Mouse (Mus musculus) midbrain, embryonic 10.5 days (tissue): ENCODE data around the gene Snx29. TPM values are rescaled to one million over a fixed set of nuclear protein-coding genes. Genes with fewer than 3 reads are reported as not detected.
A peak's percentile ranks its signal among the peaks of the same experiment; 100 is the strongest.
"Not testable (repeated sequence)": the region's sequence is repeated elsewhere in the genome, so short reads cannot be mapped to it uniquely, and the experiment has no call there.

Experiments
- DNase-seq: peaks from one replicate; pipeline ENCODE4 v3.0.0-alpha.2; 2017; ENCODE audit warnings: low spot score
- H3K27ac ChIP-seq: fragments of 300-500 bp; sonication (generic); replicated peaks from 2 replicates; pipeline ENCODE4 v1.5.1; 2016; ENCODE audit warnings: mild to moderate bottlenecking
- H3K27me3 ChIP-seq: fragments of 300-500 bp; sonication (generic); 2 replicates; pipeline ENCODE4 v1.6.1; 2016; ENCODE audit warnings: low read depth, mild to moderate bottlenecking; ENCODE audit not compliant: poor library complexity, severe bottlenecking
- H3K36me3 ChIP-seq: fragments of 300-500 bp; sonication (generic); 2 replicates; pipeline ENCODE4 v1.6.1; 2016; ENCODE audit warnings: mild to moderate bottlenecking, moderate library complexity
- H3K4me1 ChIP-seq: fragments of 300-500 bp; sonication (generic); 2 replicates; pipeline ENCODE4 v1.6.1; 2016
- H3K4me3 ChIP-seq: fragments of 300-500 bp; sonication (generic); 2 replicates; pipeline ENCODE4 v1.5.1; 2016; ENCODE audit warnings: mild to moderate bottlenecking, moderate library complexity
- H3K9me3 ChIP-seq: fragments of 300-500 bp; sonication (generic); replicated peaks from 2 replicates; pipeline ENCODE4 v1.6.1; 2016; ENCODE audit warnings: mild to moderate bottlenecking
- WGBS: fragments of 180-500 bp; shearing (Covaris S2); methylation state at CpG from one replicate; pipeline ENCODE4 v1.1.7; 2016; 5-methylcytosine and 5-hydroxymethylcytosine counted together
- polyA plus RNA-seq: library from polyadenylated mRNA; unstranded; fragments of >200 nt; fragmentation: Nextera tagmentation; extraction: Ambion mirVana; gene quantifications from 2 replicates; pipeline ENCODE4 v1.2.1, GENCODE M21; 2016

Snx29 gene
- 9.7 and 12.9 TPM in 2 replicates for polyA plus RNA-seq

DNA sequence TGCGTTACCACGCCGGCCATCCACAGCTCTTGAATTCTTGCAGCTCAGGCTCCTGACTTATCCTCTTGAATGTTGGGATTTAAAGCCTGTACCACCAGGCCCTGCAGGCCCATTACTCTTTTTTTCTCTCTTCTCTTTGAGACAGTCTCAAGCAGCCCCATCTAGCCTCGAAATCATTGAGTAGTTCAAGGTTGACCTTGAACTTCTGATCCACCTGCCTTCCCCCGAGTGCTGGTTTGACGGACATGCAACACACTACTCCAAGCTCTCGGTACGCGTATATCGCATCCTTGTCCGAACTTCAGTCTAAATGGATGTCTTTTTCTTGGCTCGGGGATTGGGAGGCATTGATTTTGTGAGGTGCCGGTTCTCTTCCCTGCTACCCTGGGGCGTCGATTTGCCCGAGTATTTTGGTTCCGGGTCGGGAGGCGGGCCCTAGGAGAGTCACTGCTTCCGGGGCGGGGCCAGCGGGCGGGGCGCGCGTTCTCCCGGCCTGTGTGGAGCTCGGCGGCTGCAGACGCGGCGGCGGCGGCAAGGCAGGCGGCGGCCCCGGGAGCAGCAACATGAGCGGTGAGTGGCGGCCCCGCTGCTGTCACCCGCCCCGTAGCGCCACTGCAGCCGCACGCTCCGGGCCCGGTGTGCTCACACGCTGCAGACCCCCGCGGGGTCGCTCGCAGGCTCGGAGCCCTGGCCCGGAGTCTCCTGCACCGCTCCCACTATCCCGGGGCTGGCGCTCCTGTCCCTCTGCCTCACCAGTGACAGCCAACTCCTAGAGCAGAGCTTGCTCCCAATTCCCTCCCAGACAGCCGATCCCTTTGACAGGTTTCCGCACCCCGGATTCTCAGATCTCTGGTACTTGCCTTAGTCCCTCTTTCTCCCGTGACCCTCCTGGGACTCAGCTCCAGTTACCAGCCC, at the start of gene Snx29:
Snx29 (plus strand) TSS at position 500 of the 915 bp plus-strand sequence.
- peaks cover 18% of the 10 kb centered on the region for H3K4me1 ChIP-seq
- WGBS = 4% methylated on average over 61 of the region's 61 CpGs
- H3K27me3 ChIP-seq = no peaks in the 10 kb centered on the region
- no peaks in the 10 kb centered on the region for H3K36me3 ChIP-seq
- peak; percentile 94 for DNase-seq
- H3K27ac ChIP-seq = peak within 1 kb of the TSS; percentile 87
- no peaks in the 10 kb centered on the region for H3K9me3 ChIP-seq
- H3K4me3 ChIP-seq = peak within 1 kb of the TSS; percentile 82

DNA sequence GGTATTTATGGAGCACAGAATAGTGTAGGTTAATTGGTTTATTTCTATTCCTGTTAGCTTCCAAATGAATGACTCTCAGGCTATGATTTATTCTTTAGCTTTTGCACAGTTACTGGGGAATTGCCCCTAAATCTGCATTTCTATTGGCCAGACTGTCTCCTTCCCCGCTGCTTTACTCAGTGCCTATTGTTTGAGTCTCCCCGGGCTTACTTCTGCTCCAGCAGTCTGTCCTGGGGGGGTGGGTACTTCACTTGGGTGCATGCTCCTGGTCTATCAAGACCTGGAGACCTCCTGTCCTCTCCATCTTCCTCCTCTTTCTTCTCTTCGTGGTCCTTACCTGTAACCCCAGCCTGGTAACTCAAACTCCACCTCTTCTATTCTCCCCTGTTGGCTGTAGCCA, 45.8 kb upstream of the Snx29 start:
- H3K27me3 ChIP-seq = no peaks in the 10 kb centered on the region
- H3K4me1 ChIP-seq = peaks cover 9% of the 10 kb centered on the region
- WGBS = 48% methylated on average over 3 of the region's 3 CpGs
- H3K27ac ChIP-seq = no peak overlapping the region
- H3K9me3 ChIP-seq = no peaks in the 10 kb centered on the region
- DNase-seq = no peak
- H3K36me3 ChIP-seq = no peaks in the 10 kb centered on the region
- H3K4me3 ChIP-seq = no peak overlapping the region

DNA sequence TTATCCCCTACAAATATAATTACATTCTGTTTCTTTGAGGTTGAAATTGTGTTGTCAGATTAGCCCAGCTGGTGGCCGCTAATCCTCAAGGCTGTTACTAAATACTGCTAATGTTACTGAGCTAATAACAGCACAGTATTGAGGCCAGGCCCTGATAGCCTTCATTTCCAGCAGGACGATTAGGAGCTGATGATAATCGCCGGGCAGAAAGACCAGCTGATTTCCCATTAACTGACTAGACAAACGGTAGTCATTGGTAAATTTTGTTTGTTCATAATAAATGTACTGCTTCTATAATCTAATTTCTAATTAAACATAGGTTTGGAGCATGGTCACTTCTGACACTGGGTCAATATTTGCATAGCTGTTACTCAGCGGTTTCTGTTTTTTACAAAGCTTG, 43.9 kb upstream of the Snx29 start:
- Histone ChIP-seq H3K9me3 (no peaks in the 10 kb centered on the region), H3K4me3 (no peak overlapping the region), H3K4me1 (peaks cover 3% of the 10 kb centered on the region; the same call in 1 of the 2 replicates), H3K36me3 (no peaks in the 10 kb centered on the region), H3K27me3 (no peaks in the 10 kb centered on the region), H3K27ac (no peak overlapping the region)
- WGBS = 73% methylated on average over 6 of the region's 6 CpGs
- no peak for DNase-seq

DNA sequence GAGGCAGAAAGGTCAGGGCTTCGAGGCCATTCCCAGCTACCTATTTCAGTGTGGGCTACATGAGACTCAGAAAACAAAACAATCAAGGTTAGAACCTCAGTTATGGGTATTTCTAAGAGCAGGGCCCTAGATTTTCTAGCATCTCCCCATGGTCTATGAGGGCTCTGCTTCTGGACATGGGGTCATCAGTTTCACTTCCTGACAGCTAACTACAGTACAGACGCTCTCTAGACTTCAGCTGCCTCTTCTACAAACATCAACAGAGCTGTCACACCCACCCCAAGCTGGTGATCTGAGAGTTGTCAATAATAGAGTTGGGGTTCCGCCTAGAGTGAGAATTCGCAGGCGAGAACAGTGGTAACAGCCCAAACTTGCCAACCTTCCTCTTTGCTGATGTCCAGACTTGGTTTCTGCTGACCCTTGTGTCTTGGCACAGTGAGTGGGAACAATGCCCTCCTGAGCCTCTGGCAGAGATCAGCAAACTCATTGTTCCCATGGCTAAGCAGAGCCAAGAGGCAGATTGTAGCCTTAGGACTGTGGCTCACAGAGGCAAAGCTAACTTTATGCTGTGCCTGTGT, 40.0 kb upstream of the Snx29 start:
- Histone ChIP-seq H3K27ac (no peak overlapping the region), H3K9me3 (no peaks in the 10 kb centered on the region), H3K4me3 (no peak overlapping the region), H3K27me3 (no peaks in the 10 kb centered on the region), H3K4me1 (no peaks in the 10 kb centered on the region), H3K36me3 (no peaks in the 10 kb centered on the region)
- DNase-seq = no peak
- 85% methylated on average over 5 of the region's 5 CpGs for WGBS

DNA sequence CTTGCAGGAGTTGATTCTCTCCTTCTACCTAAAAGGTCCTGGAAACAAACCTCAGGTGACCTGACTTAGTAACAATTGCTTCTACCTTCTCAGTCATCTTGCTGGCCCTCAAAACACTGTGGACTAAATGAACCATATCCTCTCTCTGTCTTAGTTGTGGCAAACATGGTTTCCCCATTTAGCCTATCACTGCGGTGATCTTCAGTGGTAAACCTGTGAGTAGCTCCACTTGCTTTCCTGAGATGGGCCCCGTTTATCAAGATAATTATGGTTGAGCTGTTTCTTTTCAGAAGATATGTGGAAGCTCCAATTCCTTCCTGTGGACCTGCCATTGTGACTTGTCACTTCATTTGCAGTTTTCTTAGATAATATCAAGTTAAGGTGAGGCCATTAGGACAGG, 37.8 kb upstream of the Snx29 start:
- no peak overlapping the region for H3K27ac ChIP-seq
- H3K9me3 ChIP-seq = peaks cover 3% of the 10 kb centered on the region; the same call in 1 of the 2 replicates
- DNase-seq = no peak
- no peaks in the 10 kb centered on the region for H3K4me1 ChIP-seq
- 84% methylated on average over 2 of the region's 2 CpGs for WGBS
- no peaks in the 10 kb centered on the region for H3K27me3 ChIP-seq
- no peaks in the 10 kb centered on the region for H3K36me3 ChIP-seq
- no peak overlapping the region for H3K4me3 ChIP-seq

DNA sequence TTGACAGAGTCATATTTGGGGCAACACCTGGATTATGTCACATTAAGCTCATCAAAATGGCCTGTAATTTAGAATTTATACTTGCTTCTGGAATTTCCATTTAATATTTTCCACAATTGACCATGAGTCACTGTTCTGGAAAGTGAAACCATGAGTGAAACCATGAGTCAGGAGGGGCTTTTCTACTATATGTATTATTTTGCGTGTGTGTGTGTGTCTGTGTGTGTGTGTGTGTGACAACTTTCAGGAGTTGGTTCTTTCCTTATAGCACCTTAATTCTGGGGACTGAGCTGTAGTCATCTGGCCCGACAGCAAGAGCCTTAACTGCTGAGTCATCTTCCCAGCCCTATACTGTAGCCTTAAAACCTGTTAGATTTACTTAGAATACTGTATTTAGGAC, 36.8 kb upstream of the Snx29 start:
- Histone ChIP-seq H3K9me3 (peaks cover 10% of the 10 kb centered on the region; the same call in 1 of the 2 replicates), H3K4me1 (no peaks in the 10 kb centered on the region), H3K27me3 (no peaks in the 10 kb centered on the region), H3K36me3 (no peaks in the 10 kb centered on the region), H3K27ac (no peak overlapping the region), H3K4me3 (no peak overlapping the region)
- no peak for DNase-seq
- 91% methylated on average over 2 of the region's 2 CpGs for WGBS

DNA sequence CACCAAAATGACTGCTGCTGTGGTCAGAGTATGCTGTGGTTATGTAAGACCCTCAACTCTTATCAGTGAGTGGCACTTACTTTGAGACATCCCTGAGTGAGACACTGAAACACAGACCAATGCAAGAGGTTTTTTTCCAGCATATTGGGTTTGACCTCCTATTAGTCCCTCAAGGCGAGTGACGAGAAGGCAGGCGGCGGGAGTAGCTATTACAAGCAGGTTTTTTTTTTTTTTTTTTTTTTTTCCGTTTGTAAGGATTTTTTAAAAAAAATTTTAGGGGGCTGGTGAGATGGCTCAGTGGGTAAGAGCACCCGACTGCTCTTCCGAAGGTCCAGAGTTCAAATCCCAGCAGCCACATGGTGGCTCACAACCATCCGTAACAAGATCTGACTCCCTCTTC, 33.8 kb upstream of the Snx29 start:
- not testable (repeated sequence) for DNase-seq, H3K36me3 ChIP-seq, H3K4me3 ChIP-seq, H3K27ac ChIP-seq, H3K4me1 ChIP-seq, H3K27me3 ChIP-seq
- peaks cover 10% of the 10 kb centered on the region; the same call in 1 of the 2 replicates for H3K9me3 ChIP-seq
- WGBS = 87% methylated on average over 8 of the region's 8 CpGs

DNA sequence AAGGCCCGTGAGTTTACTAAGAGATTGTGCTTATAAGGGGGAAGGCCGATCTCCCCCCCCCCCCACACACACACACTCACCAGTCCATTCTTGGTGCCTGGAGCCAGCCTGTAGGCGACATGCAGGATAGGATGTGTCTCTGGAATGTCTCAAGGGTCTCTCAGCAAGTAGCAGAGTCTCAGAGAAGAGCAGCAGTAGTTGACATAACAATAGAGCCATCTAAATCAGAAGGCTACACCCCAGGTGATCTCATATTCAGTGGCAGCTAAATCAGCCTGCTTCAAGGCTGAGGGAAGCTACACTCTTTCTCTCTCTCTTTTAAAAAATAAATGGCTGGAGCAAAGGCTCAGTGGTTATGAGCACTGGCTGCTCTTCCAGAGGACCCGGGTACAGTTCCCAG, 27.1 kb upstream of the Snx29 start:
- WGBS = 73% methylated on average over 4 of the region's 4 CpGs

DNA sequence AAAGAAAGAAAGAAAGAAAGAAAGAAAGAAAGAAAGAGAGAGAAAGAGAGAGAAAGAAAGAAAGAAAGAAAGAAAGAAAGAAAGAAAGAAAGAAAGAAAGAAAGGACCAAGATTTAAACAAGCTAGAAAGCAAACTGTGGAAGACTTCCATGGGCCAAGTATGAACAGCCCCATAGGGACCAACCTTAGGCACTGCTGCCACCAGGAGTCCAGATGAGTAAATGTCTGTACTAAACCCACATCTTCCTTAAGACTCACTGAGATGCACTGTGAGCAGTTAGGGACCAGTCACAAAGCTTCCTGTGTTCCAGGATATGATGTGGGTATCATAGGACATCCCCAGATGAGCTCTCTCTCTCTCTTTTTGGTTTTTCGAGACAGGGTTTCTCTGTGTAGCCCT, 25.0 kb upstream of the Snx29 start:
- not testable (repeated sequence) for H3K27ac ChIP-seq, DNase-seq, H3K27me3 ChIP-seq, H3K4me1 ChIP-seq, H3K36me3 ChIP-seq, H3K4me3 ChIP-seq, H3K9me3 ChIP-seq
- 40% methylated on average over 1 of the region's 1 CpGs for WGBS

More for the DNA sequence above, 27.1 kb upstream of the Snx29 start:
- not testable (repeated sequence) for H3K27ac ChIP-seq, H3K9me3 ChIP-seq, H3K36me3 ChIP-seq, H3K4me3 ChIP-seq, DNase-seq, H3K4me1 ChIP-seq, H3K27me3 ChIP-seq

DNA sequence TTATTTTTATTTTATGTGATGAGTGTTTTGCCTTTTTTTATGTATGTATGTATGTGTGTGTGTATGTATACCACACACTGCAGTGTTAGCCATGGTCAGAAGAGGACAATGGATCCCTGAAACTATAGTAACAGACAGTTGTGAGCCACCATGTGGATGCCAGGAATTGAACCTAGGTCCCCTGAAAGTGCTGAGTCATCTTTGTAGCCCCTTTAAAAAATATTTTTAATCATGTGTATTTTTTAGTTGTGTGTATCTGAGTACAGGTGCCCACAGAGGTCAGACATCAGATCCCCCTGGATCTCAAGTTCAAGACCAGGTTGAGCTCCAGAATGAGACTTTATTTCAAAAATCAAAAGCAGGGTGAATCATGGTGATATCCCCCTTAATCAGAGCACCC, 19.0 kb upstream of the Snx29 start:
- Histone ChIP-seq H3K4me1 (no peaks in the 10 kb centered on the region), H3K4me3 (no peak overlapping the region), H3K27ac (no peak overlapping the region), H3K36me3 (no peaks in the 10 kb centered on the region), H3K27me3 (no peaks in the 10 kb centered on the region), H3K9me3 (no peaks in the 10 kb centered on the region)
- DNase-seq = no peak

DNA sequence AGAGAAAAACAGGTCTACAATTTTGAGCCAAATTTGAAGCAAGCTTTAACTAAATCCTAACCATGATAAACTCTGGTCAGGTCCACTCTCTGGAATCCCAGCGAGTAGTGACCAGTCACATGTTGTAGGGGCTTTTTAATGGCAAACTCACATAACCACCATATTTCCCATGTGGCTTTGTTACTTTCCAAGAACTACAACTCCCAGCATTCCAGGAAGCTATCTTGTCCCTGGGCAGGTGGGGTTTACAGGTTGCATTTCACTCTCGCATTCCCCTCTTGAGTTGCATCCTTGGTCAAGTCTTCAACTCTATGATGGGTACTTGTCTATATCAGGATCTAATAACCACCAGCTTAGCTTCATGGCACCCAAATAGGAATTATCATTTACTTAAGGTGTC, 17.2 kb upstream of the Snx29 start:
- no peak overlapping the region for H3K27ac ChIP-seq
- no peak overlapping the region for H3K4me3 ChIP-seq
- no peaks in the 10 kb centered on the region for H3K36me3 ChIP-seq
- no peaks in the 10 kb centered on the region for H3K4me1 ChIP-seq
- no peaks in the 10 kb centered on the region for H3K9me3 ChIP-seq
- WGBS = 80% methylated on average over 2 of the region's 2 CpGs
- DNase-seq = no peak
- H3K27me3 ChIP-seq = no peaks in the 10 kb centered on the region

DNA sequence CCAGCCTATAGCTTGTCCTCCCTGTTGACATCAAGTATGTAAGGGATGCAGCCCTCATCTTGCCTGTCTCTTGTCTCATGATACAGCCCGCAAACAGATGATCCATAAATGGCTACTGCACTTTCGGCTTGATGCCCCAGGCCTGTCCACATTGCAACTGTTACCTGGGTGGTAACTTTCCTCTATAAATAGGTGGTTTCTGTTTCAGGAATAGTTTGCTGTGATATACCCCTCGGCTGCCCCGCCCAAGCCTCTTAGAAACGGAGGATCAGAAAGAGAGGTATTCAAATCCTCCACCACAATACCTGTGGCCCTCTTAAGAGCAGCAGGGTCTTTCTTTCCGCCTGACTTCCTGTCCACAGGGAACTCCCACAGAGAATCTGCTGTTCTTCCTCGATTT, 9.2 kb upstream of the Snx29 start, which contains the start of gene Tnfrsf17:
Tnfrsf17 (plus strand) TSS at position 301 of the 400 bp plus-strand sequence.
- Histone ChIP-seq H3K36me3 (no peaks in the 10 kb centered on the region), H3K9me3 (no peaks in the 10 kb centered on the region), H3K4me1 (no peaks in the 10 kb centered on the region), H3K4me3 (no peak within 1 kb of the TSS), H3K27ac (no peak within 1 kb of the TSS), H3K27me3 (no peaks in the 10 kb centered on the region)
- DNase-seq = no peak
- WGBS = 75% methylated on average over 7 of the region's 7 CpGs

DNA sequence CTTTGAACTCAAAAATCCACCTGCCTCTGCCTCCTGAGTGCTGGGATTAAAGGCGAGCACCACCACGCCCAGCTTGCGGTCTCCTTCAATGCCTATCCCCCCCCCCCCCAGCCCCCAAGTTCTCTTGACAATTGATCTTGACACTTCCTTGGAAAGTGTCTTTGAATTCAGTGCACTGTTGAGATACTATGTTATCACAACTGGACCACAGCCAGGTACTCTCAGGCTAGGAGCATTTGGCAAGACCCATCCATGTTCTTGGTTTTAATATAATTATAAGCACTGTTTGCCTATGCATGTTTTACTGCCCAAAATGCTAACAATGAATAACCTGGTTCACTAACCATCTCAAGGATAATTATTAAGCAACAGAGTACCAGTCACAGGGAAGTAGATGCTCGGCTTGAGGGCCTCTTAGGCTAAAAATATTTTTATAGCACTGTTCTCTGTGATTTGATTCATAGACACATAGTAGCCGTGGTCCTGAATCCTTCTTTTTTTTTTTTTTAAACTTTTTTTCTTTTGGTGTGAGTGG, 6.9 kb upstream of the Snx29 start:
- no peak overlapping the region for H3K27ac ChIP-seq
- no peak overlapping the region for H3K4me3 ChIP-seq
- H3K36me3 ChIP-seq = no peaks in the 10 kb centered on the region
- no peak for DNase-seq
- H3K9me3 ChIP-seq = no peaks in the 10 kb centered on the region
- no peaks in the 10 kb centered on the region for H3K27me3 ChIP-seq
- no peaks in the 10 kb centered on the region for H3K4me1 ChIP-seq
- 82% methylated on average over 5 of the region's 5 CpGs for WGBS
